Mouse (Mus musculus) adrenal gland, postnatal 36 days (tissue): ENCODE results near the gene Ikzf3. TPM values are rescaled to one million over a fixed set of nuclear protein-coding genes. Genes with fewer than 3 reads are reported as not detected.
A peak's percentile ranks its signal among the peaks of the same experiment; 100 is the strongest.

Source experiments
- DNase-seq, 2 experiments: peaks; one replicate each; pipeline ENCODE4 v3.0.0; 2021; ENCODE audit warnings: mixed read lengths in 1 of 2
- total RNA-seq, 2 experiments: library from RNA; stranded (reverse); gene quantifications; 2 replicates each; pipeline ENCODE4 v1.2.3; 2021

Ikzf3 gene
- total RNA-seq, 2 experiments from 2014 or later: 0.13 to 0.36 TPM

DNA sequence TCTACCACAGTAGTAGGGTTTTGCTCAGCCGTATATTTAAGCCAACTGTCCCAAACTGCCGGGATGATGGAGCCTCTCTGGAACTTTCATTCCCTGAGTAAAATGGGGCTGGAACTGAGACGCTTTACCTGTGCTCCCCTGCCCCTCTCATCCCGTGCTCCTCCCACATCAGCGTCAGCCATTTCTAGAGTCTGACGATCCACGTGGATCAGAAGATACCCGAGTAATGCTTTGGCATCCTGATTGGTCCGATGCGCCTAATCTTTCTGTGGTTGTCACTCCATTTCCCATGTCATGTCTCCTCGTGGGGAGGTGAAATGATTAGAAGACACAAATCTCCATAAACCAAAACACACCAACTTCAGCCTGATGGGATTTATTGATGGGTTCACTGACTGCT is 70.9 kb downstream of the Ikzf3 start:
- no peak for DNase-seq

DNA sequence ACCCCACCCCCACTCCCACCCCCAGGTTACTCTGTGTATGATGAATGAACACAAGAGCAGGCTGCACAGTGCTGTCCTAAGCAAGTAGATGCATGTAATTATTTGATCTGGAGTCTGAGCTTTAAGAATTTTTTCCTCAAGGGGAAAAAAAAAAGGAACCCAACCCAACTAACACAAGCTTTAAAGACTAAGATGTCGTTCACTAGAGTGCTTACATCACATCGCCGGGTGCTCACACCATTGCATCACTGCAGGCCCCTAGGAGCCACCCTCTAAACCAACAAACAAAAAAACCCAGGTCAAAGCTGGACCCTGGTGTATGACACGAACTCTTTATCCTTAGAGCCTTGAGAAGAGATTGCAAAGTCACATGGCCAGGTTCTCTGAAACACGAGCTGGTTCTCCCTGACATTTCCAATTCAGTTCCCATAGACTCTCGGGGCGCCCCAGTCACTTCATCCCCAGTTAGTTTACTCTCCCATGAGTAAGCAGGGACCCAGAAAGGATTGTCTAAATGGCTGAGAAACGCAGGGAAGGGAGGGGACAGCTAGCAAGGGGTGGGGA is 71.8 kb downstream of the Ikzf3 start:
- no peak for DNase-seq

DNA sequence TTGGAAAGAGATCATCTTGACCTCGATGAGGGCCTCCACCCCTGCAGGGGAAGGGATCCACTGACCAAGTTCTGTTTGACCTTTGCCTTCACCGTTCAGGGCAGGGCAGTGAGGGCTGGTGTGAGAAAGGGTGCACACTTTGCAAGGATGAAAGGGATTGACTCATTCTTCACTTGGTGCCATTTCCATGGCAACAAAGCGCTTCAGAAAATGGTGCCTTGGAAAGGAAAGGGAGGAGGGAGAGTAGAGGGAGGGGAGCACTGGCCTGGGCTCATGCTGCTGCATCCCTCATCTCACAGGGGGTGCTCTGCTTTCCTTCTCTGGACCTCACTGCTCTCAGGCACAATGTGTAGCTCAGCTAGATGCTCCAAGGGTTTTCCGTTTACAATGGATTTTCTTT is 73.1 kb downstream of the Ikzf3 start:
- DNase-seq: no peak

DNA sequence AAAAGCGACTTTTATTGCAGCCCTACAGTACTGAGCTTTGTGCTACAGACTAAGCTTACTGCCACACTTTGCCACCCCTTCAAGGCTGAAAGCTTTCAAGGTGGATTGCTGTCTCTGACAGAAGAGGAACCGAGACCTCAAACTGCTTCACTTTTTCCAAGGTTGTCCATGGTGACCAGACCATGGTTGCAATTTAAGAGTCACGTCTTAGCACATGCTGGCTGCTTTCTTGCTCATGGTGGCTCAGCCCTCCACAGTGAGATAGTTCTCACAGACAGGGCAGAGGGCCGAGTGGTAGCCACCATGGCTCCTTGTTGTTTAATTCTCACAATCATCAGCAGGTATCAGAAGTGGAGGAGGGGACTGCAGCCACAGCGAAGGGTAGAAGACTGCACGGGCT is 75.0 kb downstream of the Ikzf3 start:
- no peak for DNase-seq

DNA sequence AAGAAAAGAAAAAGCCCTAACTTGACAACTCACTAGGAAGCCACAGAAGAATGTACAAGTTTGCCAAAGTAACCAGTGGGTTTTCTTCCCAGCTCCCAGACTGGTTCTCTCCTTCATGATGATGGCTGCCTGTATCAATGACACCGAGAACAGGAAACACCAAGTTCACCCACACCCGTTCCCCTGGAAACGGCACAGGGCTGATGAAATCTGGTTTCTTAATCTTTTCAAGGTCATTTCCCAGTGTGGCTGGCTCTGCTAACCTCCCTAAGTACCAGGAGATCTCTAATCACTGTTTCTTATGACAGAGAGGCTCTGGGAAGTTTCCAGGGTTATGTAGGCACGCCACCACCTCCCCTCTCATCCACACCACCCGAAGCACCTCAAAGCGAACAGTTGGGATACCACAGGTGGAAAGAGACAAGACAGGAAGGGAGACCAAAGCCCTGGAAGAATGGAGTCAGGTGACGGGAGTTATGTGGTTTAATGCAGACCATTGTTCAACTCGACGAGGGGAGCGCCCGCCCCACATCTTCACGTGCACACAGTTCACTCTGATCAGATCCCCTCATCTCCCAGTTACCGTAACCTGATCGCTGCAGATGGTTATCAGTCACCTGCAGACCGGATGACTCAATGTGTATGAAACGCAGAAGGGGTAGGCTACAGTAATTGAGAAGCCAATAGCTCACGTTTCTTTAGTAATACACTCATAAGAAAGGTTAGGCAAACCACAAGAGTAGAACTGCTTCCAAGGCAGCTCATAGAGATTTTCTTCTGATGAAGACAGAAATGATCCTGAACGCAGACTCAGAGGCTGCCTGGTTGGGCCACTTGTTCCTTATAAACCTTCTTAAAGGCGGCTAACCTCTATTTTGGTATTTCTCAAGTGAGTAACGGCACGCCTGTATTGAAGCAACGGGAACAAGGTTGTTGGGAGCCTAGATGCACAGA is 75.8 kb downstream of the Ikzf3 start:
- peak; percentile 43 to 51 for DNase-seq

DNA sequence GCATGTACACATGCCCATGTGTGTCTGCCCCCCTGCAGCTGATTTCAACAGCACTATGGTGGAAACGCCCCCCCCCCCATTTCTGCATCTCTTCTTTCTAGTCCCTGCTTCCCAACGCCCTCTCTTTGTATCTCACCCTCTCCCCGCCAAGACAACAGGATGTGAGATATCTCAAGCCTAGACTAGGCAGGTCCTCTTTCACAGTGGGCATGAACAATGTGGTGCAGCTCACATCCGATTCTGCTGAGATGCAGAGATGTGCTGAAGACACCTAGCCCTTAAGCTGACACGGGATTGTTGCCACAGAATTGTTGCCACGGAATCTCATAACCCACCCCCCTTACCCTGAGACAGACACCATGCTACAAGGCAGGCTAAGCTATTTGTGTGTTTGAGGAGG is 81.3 kb downstream of the Ikzf3 start:
- DNase-seq: no peak

DNA sequence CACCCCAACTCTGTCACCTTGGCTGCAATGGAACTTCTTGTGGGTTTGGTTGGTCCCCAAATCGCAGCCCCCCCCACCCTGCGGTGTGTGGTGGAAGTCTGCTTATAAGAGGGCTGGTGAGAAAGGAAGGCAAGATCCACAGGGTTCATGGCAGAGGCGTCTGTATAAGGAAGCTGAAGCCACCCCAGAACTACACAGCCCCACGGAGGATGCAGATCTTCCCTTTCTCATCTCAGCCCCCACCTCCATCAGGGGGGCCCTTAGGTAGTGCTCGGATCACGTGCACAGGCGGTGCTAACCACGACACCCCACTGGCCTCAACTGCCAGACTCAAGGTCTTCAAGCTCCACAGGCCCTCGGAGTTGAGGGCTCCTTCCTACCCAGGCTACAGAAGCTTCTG is 81.9 kb downstream of the Ikzf3 start:
- no peak for DNase-seq

DNA sequence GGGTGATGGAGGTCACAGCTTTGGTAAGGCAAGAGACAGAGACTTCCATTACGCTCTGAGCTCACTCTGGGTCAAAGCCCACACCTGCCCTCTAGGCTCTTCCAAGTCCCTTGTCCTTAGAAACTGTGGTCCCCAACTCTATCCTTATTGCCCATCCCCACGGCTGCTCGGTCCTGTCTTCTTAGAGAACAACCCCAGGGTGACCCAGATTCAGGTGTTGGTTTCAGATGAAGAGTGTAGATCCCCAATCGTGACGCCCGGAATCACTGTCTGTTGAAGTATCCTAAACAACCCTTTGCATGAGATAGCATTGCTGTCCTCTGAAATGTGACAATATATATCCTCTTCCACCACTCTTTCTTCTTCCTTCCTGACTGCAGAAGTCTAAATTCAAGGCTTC is 83.6 kb downstream of the Ikzf3 start:
- DNase-seq: no peak

DNA sequence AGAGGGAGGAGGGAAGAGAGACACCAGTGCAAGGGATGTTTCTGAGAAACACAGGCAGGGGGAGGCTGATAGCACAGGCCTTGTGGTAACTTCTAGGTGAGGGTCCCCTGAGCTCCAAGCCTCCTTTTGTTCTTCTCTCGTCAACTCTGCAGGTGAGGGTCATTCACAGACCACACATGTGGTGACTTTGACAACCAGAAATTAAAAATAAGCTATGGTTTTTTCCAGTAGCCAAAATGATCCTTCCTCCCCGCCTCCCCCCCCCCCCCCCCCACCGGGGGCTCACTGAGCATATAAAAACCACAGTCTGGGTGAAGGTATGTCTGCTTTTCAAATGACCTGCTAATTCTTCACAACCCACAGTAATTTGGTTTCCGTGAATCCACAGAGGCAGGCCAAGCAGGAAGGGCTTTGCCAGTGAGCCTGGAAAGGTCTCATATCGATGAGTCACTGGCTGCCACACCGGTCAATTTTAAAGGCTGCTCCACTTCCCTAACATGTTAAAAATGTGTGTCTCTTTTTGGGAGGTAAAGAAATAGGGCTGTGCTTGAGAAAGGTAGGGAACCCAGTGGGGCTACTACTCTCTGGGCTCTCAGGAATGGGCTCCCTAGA is 84.6 kb downstream of the Ikzf3 start:
- DNase-seq: no peak

DNA sequence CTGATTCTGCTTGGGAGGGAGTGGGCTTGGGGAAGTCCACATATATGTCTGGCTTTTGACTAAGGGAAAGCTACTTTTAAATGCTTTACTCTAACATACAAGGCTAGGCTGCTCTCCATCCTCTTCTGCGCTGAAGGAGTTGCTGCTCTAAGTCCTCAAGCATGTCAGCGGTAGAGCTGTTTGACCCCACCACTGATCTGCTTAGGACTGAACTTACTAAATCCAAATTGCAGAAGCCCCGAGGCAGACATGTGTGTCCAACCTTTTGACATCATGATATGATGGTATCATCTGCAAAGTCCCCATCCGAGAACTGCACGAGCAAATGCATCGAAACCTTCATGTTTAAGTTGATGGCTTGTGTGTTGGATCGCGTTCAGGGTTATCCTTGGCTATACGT is 86.0 kb downstream of the Ikzf3 start:
- DNase-seq: no peak

DNA sequence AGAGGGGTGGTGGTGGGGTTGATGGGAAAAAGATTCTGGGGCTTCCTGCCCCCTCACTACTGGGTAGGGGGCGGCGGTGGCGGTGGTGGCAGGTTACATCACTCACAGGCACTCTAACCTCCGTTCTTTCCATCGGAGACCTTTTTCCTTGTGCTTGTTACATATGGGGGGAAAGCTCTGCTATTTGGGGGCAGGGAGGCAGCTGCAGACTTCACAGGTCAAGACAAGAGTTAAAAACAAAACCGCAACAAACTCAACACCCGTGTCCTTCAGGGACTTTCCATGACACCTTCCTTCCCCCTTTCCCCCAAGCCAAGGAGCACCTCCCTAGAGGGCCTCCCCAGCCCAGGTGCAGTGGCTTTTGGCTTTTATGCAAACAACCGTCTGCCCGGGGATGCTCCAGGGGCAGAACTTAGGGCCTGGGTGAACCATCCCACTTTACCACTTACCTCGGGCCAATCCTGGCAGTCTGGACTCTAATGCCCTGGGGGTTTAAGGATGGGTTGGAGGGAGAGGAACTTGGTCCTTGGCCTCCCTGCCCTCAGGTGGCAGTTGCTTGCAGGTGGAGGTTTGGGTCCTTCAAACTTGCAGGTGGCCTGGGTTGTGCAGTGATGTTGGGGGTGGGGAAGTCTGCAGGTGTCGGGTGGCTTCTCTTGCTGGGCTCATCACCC is 86.6 kb downstream of the Ikzf3 start:
- DNase-seq: no peak

DNA sequence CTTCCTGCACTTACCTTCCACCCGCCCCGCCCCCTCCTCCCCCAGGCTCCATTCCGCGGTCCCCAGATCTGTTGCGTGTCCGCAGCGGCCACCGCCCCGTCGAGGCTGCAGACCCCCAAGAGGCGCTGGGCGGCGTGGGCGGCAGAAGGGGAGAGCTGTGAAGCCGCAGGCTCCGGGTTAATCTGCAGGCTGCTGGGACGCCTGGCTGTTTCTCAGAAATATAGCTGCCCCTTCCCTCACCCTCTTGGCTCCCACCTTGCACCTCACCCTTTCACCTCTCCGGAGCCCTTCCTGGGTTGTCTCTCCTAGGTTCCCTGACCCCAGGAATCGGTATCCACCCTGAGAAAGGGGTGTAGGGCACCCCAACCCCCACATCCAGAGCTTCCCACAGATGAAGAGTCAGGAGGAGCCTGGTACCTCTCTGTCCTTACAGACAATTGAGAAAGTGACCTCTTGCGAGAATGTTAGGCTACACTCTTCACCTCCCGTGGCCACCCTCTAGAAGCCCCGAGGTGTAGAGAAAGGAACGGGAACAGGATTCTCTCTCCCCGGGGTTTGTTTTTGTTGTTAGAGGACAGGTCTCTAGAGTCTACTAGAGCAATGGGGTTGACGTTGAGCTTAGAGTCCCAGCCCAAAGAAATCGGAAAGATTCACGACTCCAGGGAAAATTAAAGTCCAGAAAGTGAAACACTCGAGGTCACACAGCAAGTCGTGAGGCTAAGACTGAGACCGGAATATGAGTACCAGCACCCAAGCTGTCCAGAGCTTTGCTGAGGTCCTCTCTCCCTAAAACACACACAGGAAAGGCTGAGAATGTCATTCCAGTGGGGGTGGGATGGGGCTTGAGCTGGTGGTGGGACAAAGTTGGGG is 87.5 kb downstream of the Ikzf3 start:
- no peak for DNase-seq

DNA sequence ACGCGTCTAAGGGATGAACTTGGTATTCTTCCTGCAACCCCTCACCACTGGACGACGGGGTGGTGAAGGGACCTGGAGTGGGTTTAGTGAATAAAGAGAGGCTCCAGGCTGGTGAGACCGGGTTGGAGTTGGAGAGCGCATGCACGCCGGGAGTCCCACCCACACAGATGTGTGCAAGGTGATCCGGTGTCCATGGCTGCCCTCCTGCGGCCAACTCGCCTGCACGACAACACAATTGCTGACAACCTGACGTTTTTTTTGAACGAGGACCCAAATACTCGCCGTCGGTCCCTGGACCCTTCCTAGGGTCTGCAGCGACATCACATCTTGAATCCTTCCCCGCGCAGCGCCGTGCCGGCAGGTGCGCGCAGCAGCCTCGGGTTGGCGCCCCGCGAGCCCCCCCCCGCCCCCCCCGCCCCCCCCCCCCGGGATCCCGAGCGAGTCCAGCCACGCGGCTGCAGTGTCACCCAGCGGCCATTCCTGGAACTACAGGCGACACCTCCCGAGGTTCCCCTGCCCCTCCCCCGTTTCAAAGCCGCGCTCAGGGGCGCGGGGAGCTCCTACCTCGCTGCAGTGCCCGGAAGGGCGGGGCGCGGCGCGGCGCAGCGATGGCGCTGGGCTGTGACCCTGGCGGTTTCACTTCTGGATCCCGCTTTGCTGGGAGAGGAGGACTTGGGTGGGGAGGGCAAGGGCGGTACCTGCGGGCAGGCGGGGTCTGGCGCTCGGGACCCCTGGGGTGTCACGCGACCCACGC is 88.3 kb downstream of the Ikzf3 start:
- DNase-seq: peak; percentile 85 to 91

DNA sequence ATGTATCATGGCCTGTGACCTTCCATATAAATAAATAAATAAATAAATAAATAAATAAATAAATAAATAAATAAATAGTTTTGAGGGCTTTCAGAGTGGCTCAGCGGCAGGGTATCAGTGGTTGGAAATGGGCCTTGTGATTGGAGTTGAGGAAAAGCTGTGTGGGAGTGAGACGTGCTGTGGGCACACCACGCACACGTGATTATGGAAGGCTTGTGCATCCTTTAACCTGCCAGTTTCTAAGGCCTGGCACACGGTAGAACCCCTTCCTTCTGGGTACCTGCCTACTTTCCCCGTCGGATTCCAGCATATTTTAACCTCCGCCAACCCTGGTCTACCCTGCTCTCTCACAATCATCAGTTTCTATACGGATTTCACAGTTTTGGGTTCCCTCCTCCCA is 88.9 kb downstream of the Ikzf3 start:
- no peak for DNase-seq

DNA sequence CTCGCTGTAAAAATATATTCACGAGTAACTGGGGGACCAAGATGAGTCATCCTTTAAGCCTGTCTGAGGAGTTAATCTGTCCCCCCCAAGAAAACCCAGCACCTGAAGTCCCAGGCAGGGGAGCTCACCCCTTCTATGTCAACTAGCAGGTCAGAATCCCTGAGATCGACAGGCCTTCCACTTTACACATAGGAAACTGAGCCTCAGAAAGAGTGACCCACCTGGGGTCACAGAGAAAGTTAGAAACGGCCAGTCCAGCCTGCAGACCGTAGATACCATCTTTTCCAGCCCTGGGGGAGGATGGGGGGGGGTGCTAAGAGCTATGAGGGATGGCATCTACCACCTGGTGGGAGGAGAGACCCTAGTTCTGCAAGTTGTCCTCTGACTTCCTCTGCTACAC is 89.3 kb downstream of the Ikzf3 start:
- DNase-seq: no peak

DNA sequence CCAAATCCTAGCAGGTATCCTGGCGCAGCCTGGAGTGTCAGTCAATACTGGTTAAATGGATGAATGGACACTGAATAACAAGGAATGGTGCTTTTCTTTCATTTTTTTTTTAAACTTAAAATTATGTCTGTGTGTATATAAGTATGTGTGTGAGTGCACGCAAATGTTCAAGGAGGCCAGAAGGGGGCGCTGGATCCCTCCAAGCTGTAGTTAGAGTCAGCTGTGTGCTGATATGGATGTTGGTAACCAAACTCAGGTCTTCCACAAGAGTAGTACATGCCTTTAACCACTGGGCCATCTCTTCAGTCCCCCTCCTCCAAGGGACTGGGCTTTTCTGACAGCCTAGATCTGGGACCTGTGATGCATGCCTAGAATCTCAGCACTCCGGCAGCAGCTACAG is 90.3 kb downstream of the Ikzf3 start:
- no peak for DNase-seq

DNA sequence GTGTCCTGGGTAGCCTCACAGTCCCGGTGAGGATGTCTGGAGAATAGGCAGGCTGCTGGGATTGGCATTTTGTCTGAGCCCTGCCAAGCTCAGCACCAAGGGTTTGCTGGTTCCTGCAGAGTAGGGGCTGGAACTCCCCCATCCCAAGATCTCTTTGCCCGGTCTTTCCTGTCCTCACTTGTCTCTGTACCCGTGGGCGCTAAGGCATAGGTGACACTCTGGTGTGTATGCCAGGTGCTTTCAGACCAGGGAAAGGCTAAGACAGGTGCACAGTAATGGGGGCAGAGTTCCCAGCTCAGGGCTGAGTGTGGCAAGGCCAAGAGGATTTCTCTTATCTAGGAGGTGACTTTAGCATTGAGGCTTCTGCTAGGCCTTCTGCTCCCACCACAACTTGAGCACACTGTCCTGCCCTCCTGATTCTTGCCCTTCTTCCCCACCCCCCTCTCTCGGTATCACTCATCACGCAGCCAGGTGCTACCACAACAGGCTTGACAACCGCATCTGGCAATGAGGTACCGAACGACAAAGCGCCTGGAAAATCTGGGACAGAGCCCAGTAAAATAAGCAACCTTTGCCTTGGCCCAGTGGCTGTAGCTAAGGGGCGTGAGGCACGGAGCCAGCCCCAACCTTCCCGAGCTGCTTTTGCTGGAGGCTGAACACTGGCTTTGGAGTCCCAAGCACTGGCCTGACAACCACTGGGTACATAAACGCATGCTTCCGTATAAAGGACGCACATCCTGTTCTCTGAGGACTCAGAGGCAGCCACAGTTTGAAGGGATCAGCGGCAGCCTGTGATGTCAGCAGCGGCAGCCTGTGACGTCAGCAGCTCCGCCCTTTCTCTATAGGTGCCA is 95.7 kb downstream of the Ikzf3 start:
- DNase-seq: peak in 1 of 2 experiments; percentile 17

DNA sequence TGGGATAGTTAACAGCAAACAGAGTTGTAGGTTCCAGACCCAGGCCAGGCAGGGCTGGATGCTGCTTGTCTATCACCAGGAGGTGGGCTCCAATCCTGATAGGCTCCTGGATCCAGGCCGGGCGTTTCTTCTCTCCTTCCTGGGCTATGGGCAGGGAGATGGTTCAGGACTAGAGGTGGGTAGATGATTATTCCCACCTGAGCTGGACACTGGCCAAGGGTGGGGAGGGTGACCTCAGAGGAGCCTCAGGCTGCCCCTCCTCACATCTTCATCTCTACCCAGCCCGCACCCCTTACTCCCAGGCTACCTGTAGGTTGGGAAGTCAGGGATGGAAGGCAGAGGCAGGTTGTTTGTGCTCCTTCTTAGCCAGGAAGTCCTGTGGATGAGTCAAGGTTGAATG is 96.4 kb downstream of the Ikzf3 start:
- no peak for DNase-seq

DNA sequence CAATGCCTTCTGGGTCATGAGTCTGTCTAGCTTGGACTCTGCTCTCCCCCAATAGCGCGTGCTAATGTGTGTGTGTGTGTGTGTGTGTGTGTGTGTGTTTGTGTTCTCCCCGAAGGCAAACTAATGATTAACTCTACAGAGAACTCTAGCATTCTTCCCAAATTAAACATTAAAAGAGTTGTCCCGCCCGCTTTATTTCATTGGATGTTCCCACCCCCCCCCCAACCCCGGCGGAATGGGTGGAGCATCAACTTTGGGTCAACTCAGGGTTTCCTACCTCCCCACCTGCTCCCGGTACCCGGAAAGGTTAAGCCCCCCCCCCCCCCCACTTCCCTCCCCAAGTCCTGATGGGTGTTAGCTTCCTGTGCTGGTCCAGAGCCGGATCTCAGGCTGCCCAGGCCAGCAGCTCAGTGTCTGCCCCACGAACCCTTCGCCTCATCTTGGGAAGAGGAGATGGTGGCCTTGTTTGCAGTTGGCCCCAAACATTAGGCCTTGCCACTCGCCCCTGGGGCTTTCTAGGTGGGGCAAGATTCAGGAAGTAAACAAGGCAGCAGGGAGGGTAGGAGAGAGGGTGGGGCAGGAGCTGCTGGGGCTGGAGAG is 97.5 kb downstream of the Ikzf3 start:
- DNase-seq: no peak

DNA sequence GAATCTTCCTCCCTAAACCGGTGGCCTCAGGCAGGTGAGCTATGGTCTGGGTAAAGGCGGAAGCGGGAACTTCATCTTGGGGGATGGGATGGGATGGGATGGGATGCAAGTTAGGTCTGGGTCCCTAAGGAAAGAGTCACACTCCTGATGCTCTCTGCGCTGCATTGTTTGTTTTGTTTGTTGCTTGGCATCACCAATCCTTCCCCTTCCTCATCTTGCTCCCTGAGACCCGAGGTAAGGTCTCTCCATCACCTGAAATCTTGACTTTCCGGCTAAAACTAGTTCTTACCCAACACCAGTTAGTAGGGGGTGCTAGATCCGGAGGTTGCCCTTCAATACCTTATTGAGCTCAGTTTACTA is 98.4 kb downstream of the Ikzf3 start:
- DNase-seq: no peak
